Mouse (Mus musculus) embryonic facial prominence, embryonic 14.5 days (tissue): ENCODE measurements around the gene Dlgap4. TPM values are rescaled to one million over a fixed set of nuclear protein-coding genes. Genes with fewer than 3 reads are reported as not detected.

Experiments
- ATAC-seq: fragments of 200-750 bp; cut with Nextera tagmentation; 2 replicates; pipeline ENCODE4 v1.8.0; 2017; ENCODE audit warnings: low read depth, moderate number of reproducible peaks, moderate TSS enrichment
- DNase-seq: peaks from one replicate; pipeline ENCODE4 v3.0.0-alpha.2; 2015; ENCODE audit warnings: low spot score
- H3K27ac ChIP-seq: fragments of 300-500 bp; sonication (generic); replicated peaks from 2 replicates; pipeline ENCODE4 v1.5.1; 2014; ENCODE audit warnings: low read depth, mild to moderate bottlenecking, low read length, moderate library complexity
- H3K27me3 ChIP-seq: fragments of 300-500 bp; sonication (generic); replicated peaks from 2 replicates; pipeline ENCODE4 v1.6.1; 2014; ENCODE audit warnings: low read length; ENCODE audit not compliant: control insufficient read depth, insufficient read depth
- H3K36me3 ChIP-seq: fragments of 300-500 bp; sonication (generic); 2 replicates; pipeline ENCODE4 v1.6.1; 2014; ENCODE audit warnings: low read length, mixed read lengths; ENCODE audit not compliant: control insufficient read depth, insufficient read depth
- H3K4me1 ChIP-seq: fragments of 300-500 bp; sonication (generic); 2 replicates; pipeline ENCODE4 v1.6.1; 2014; ENCODE audit warnings: antibody characterized with exemption, low read length; ENCODE audit not compliant: control insufficient read depth, insufficient read depth
- H3K4me2 ChIP-seq: fragments of 300-500 bp; sonication (generic); 2 replicates; pipeline ENCODE4 v1.6.1; 2014; ENCODE audit warnings: low read depth, mild to moderate bottlenecking, low read length, moderate library complexity, mixed read lengths
- H3K4me3 ChIP-seq: fragments of 300-500 bp; sonication (generic); 2 replicates; pipeline ENCODE4 v1.5.1; 2014; ENCODE audit warnings: low read depth, mild to moderate bottlenecking, low read length
- H3K9ac ChIP-seq: fragments of 300-500 bp; sonication (generic); 2 replicates; pipeline ENCODE4 v1.6.1; 2014; ENCODE audit warnings: low read depth, mild to moderate bottlenecking, low read length, moderate library complexity, mixed read lengths
- H3K9me3 ChIP-seq: fragments of 300-500 bp; sonication (generic); 2 replicates; pipeline ENCODE4 v1.6.1; 2016; ENCODE audit warnings: low read length; ENCODE audit not compliant: control insufficient read depth
- WGBS: fragments of 180-500 bp; shearing (Covaris S2); extraction: QIAGEN DNeasy Blood & Tissue Kit; methylation state at CpG from one replicate; pipeline ENCODE4 v1.1.7; 2014; 5-methylcytosine and 5-hydroxymethylcytosine counted together
- polyA plus RNA-seq: library from polyadenylated mRNA; unstranded; fragments of >200 nt; fragmentation: Nextera tagmentation; extraction: Ambion mirVana; gene quantifications from 2 replicates; pipeline ENCODE4 v1.2.1, GENCODE M21; 2014

Gene Dlgap4
- polyA plus RNA-seq, 1 experiment from 2014 or later, result 74.0 TPM

- peaks cover 69% of the 10 kb centered on the region for H3K4me1 ChIP-seq
- ATAC-seq, result peak; percentile 3; the same call in 1 of the 2 replicates
- WGBS, result 0% methylated on average over 15 of the region's 15 CpGs
Measured at GRCm38 (mm10) chr2:156722071-156722575, 108.6 kb downstream of the Dlgap4 start.

GRCm38 (mm10) chr2:156722752-156723151 lies 109.2 kb downstream of the Dlgap4 start:
- WGBS, result 57% methylated on average over 5 of the region's 5 CpGs
- Histone ChIP-seq H3K36me3 (no peaks in the 10 kb centered on the region), H3K4me1 (peaks cover 65% of the 10 kb centered on the region), H3K27ac (no peak overlapping the region), H3K9ac (peak overlapping the region; percentile 98), H3K4me2 (peak overlapping the region; percentile 83), H3K27me3 (no peaks in the 10 kb centered on the region), H3K4me3 (peak overlapping the region; percentile 95), H3K9me3 (no peaks in the 10 kb centered on the region)
- DNase-seq, result no peak
- no peak for ATAC-seq

More at GRCm38 (mm10) chr2:156722071-156722575, 108.6 kb downstream of the Dlgap4 start:
- Histone ChIP-seq H3K9me3 (no peaks in the 10 kb centered on the region), H3K27me3 (no peaks in the 10 kb centered on the region), H3K36me3 (no peaks in the 10 kb centered on the region), H3K4me3 (peak overlapping the region; percentile 95), H3K9ac (peak overlapping the region; percentile 98), H3K4me2 (peak overlapping the region; percentile 83), H3K27ac (peak overlapping the region; percentile 84)
- DNase-seq, result peak; percentile 82

- peak; percentile 3; the same call in 1 of the 2 replicates for ATAC-seq
- DNase-seq, result peak; percentile 77
- 41% methylated on average over 1 of the region's 1 CpGs for WGBS
- no peaks in the 10 kb centered on the region for H3K9me3 ChIP-seq
- no peak overlapping the region; the same call in 1 of the 2 replicates for H3K27ac ChIP-seq
- no peaks in the 10 kb centered on the region for H3K27me3 ChIP-seq
- H3K9ac ChIP-seq, result no peak overlapping the region
- peaks cover 54% of the 10 kb centered on the region for H3K4me1 ChIP-seq
- no peak overlapping the region for H3K4me3 ChIP-seq
- peaks cover 5% of the 10 kb centered on the region; the same call in 1 of the 2 replicates for H3K36me3 ChIP-seq
- H3K4me2 ChIP-seq, result peak overlapping the region; percentile 29
Measured at GRCm38 (mm10) chr2:156723899-156724523, 110.5 kb downstream of the Dlgap4 start.

- Histone ChIP-seq H3K4me3 (no peak overlapping the region), H3K4me1 (peaks cover 50% of the 10 kb centered on the region), H3K9me3 (no peaks in the 10 kb centered on the region), H3K36me3 (peaks cover 10% of the 10 kb centered on the region; the same call in 1 of the 2 replicates), H3K4me2 (no peak overlapping the region), H3K9ac (no peak overlapping the region), H3K27ac (no peak overlapping the region), H3K27me3 (no peaks in the 10 kb centered on the region)
- WGBS, result 58% methylated on average over 4 of the region's 4 CpGs
- DNase-seq (no peak), ATAC-seq (no peak)
Measured at GRCm38 (mm10) chr2:156724871-156725270, 111.4 kb downstream of the Dlgap4 start.

DNA sequence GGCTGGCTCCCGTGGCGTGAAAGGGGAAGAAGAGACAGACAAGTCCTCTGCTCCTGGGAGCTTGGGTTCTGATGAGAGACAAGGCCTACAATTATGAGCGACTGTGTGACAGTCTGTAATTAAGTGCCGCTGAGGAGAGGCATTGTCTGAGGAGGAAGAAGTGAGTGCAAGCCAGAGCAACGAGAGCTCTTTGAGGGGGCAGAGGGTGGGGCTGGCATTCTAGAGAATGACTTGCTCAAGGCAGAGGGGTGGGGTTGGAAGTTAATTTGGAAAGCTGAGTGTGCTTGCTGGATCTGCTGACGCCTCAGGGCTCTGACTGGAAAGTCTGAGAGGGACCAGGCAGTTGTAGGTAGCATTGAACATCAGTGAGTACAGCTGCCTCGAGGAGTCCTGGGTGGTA lies 112.8 kb downstream of the Dlgap4 start:
- peak overlapping the region; percentile 45; the same call in 1 of the 2 replicates for H3K9ac ChIP-seq

DNA sequence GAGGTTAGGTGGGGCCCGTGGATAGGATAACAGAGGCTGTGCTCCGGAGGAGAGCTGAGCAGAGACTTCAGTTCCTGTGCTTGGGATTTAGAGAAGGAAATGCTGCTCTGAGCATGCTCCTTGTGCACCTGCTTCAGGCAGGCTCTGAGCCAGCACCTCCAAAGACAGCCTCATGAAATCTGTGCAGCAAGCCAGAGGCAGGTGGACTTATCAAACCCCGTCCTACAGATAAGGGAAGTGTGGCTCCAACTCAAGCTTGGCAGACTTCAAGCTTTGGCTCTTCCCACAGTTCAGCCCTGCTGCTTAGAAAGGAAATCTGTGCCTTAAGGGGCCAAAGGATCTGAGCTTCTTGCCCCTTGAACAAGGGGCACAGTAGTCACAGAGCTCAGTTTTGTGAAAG lies 113.4 kb downstream of the Dlgap4 start:
- no peak for DNase-seq
- no peak overlapping the region for H3K4me3 ChIP-seq
- H3K9ac ChIP-seq, result peak overlapping the region; percentile 45; the same call in 1 of the 2 replicates
- H3K4me1 ChIP-seq, result peaks cover 61% of the 10 kb centered on the region
- no peaks in the 10 kb centered on the region for H3K9me3 ChIP-seq
- no peaks in the 10 kb centered on the region for H3K27me3 ChIP-seq
- H3K4me2 ChIP-seq, result peak overlapping the region; percentile 35; the same call in 1 of the 2 replicates
- 21% methylated on average over 3 of the region's 3 CpGs for WGBS
- ATAC-seq, result no peak
- peaks cover 10% of the 10 kb centered on the region; the same call in 1 of the 2 replicates for H3K36me3 ChIP-seq
- peak overlapping the region; percentile 78 for H3K27ac ChIP-seq

More for the DNA sequence above, 112.8 kb downstream of the Dlgap4 start:
- Histone ChIP-seq H3K27me3 (no peaks in the 10 kb centered on the region), H3K27ac (peak overlapping the region; percentile 78), H3K36me3 (peaks cover 10% of the 10 kb centered on the region; the same call in 1 of the 2 replicates), H3K4me1 (peaks cover 56% of the 10 kb centered on the region), H3K9me3 (no peaks in the 10 kb centered on the region), H3K4me3 (no peak overlapping the region), H3K4me2 (peak overlapping the region; percentile 35)
- WGBS, result 15% methylated on average over 7 of the region's 7 CpGs
- ATAC-seq (peak; percentile 16; the same call in 1 of the 2 replicates), DNase-seq (peak; percentile 88)

GRCm38 (mm10) chr2:156729537-156730469 lies 116.3 kb downstream of the Dlgap4 start:
- Histone ChIP-seq H3K27ac (peak overlapping the region; percentile 55; the same call in 1 of the 2 replicates), H3K4me2 (peak overlapping the region; percentile 28), H3K36me3 (peaks cover 10% of the 10 kb centered on the region; the same call in 1 of the 2 replicates), H3K9ac (peak overlapping the region; percentile 25; the same call in 1 of the 2 replicates), H3K27me3 (no peaks in the 10 kb centered on the region), H3K4me1 (peaks cover 44% of the 10 kb centered on the region), H3K4me3 (no peak overlapping the region), H3K9me3 (no peaks in the 10 kb centered on the region)
- 40% methylated on average over 9 of the region's 10 CpGs for WGBS
- ATAC-seq (peak; percentile 55; the same call in 1 of the 2 replicates), DNase-seq (no peak)

DNA sequence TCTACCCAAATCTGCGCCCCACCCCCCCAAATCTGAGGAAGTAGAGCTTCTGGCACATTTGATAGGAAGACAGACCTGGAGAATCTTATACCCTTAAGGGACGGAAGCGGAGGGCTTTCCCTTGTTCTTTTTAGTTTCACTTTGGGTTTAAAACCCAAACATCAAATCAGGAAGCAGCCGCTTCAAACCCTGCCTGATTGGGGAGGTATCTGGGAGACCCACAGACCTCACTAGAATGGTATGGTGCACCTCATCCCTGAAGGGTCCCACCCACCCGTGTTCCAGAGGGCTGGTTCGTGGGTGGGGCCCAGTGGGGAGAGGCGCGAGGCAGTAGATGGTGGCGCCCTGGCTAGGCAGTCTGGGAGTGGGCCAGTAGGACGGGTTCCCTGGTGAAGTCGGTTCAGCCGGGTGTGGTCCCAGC lies 117.0 kb downstream of the Dlgap4 start:
- H3K9ac ChIP-seq, result peak overlapping the region; percentile 25
- ATAC-seq (no peak; the same call in 1 of the 2 replicates), DNase-seq (no peak)
- H3K36me3 ChIP-seq, result peaks cover 10% of the 10 kb centered on the region; the same call in 1 of the 2 replicates
- no peaks in the 10 kb centered on the region for H3K27me3 ChIP-seq
- no peak overlapping the region for H3K4me3 ChIP-seq
- no peaks in the 10 kb centered on the region for H3K9me3 ChIP-seq
- peak overlapping the region; percentile 28 for H3K4me2 ChIP-seq
- 68% methylated on average over 12 of the region's 12 CpGs for WGBS
- H3K4me1 ChIP-seq, result peaks cover 37% of the 10 kb centered on the region
- no peak overlapping the region; the same call in 1 of the 2 replicates for H3K27ac ChIP-seq
